Mouse (Mus musculus) embryonic stem cell, embryonic (primary cell): ENCODE results near the gene Mbd3l2.
"Not testable (repeated sequence)": the region's sequence is repeated elsewhere in the genome, so short reads cannot be mapped to it uniquely, and the experiment has no call there.

Experiments
- CTCF ChIA-PET, 4 experiments: fragments of 300-600 bp in 2 of 4; fragments of 350-600 bp in 2 of 4; sonication (Branson Sonifier 250); formaldehyde crosslinking; loops; one replicate each; lab custom pipeline; 2022; ENCODE audit warnings: inconsistent platforms in 2 of 4; lab: Charles Lee
- POLR2A ChIA-PET, 4 experiments: fragments of 300-600 bp in 2 of 4; fragments of 350-600 bp in 2 of 4; sonication (Branson Sonifier 250); formaldehyde crosslinking; loops; one replicate each; lab custom pipeline; 2022; ENCODE audit warnings: antibody characterized with exemption in 4 of 4, inconsistent platforms in 1 of 4; lab: Charles Lee

Mbd3l2 gene

DNA sequence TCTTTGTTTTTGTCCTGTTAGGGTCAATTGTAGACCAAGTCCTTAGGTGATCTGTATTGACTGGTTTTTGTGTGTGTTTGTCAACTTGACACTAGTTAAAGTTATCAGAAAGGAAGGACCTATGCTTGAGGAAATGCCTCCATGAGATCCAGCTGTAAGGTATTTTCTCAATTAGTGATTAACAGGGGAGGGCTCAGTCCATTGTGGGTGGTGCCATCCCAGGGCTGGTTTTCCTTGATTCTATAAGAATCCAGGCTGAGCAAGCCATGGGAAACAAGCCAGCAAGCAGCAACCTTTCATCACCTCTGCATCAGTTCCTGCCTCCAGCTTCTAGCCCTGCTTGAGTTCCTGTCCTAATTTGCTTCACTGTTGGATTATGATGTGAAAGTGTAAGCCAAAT lies at the start of gene Mbd3l2:
Mbd3l2 (plus strand) TSS at position 301 of the 400 bp plus-strand sequence.
- ChIA-PET POLR2A (no interaction called here), CTCF (no interaction called here)

DNA sequence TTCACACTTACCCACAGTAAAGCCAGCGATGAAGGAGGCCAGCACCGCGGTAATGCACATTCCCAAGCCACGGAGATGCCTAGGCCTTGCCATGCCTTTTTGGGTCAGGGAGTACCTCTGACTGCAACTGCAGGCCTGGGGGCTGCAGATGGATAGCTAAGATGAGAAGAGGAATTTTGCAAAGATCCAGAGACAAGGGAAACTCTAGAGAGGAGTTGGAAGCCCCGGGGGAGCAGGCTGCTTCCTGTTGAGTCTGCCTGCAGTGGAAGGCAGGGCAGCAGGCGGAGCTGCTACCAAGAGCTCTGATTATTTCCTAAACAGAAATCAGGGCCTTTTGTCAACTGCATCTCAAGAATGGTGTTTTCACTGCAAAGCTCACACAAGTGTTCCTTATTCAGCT lies 44.7 kb upstream of the Mbd3l2 start:
- ChIA-PET POLR2A (no interaction called here), CTCF (interaction anchor here in 1 of 4 experiments (0.5 kb wide), 1 partner anchor 75 kb away, joined by 8 read pairs; no protein-coding TSS in a partner anchor)

DNA sequence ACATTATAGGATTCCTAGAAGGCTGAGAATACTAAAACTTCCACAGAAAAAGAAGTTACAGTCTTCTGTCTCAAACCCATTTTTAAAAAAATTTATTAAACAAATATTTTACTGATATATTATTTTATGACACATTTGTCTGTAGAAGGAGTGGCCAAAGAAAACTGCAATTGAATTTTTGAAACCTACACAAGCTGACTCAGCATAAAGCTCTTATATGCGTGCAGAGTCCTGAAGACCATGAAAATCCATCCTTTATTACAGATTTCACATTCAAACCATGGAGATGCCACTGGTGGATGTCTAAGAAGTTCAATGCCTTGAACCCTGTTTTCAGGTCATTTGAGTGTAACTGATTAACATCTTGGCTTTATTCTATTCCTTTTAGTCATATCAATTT lies 30.8 kb upstream of the Mbd3l2 start:
- CTCF ChIA-PET = no interaction called here
- POLR2A ChIA-PET = no interaction called here

DNA sequence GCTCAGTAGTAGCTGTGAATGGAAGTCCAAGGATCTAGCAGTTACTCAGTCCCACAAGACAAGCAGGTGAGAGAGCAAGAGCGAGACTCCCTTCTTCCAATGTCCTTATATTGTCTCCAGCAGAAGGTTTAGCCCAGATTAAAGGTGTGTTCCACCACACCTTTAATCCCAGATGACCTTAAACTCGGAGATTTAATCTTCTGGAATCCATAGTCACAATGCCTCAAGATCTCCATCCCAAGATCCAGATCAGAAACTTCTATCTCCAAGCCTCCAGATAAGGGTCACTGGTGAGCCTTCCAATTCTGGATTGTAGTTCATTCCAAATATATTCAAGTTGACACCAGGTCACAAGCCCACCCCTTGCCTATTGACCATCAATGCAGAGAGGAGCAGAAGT lies 27.6 kb upstream of the Mbd3l2 start, which contains the start of gene Naalad2:
Naalad2 (minus strand) TSS at position 101 of the 400 bp plus-strand sequence.
- POLR2A ChIA-PET, CTCF ChIA-PET: not testable (repeated sequence)

DNA sequence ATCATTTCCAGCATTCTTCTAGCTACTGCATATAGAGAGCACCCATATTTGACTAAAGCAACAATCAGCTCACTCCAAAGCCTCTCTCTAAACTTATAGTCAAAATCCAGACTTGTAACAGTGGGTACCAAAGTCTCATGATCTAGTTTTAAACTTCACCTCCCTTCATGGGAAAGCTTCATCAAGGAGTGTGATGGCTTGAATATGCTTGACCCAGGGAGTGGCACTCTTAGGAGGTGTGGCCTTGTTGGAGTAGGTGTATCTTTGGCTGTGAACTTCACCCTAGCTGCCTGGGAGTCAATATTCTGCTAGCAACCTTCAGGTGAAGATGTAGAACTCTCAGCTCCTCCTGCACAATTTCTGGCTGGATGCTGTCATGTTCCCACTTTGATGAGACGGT lies 26.3 kb upstream of the Mbd3l2 start, which contains the start of gene Ubtfl1:
Ubtfl1 (plus strand) TSS at position 301 of the 400 bp plus-strand sequence.
- ChIA-PET POLR2A (no interaction called here), CTCF (no interaction called here)

DNA sequence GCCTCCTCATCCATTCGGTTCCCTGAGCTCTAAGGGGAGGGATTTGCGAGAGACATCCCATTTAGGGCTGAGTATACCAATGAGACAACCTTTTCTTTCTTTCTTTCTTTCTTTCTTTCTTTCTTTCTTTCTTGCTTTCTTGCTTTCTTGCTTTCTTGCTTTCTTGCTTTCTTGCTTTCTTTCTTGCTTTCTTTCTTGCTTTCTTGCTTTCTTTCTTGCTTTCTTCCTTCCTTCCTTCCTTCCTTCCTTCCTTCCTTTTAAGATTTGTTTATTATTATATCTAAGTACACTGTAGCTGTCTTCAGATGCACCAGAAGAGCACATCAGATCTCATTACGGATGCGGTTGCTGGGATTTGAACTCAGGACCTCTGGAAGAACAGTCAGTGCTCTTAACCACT lies 18.1 kb upstream of the Mbd3l2 start:
- POLR2A ChIA-PET, CTCF ChIA-PET: not testable (repeated sequence)

DNA sequence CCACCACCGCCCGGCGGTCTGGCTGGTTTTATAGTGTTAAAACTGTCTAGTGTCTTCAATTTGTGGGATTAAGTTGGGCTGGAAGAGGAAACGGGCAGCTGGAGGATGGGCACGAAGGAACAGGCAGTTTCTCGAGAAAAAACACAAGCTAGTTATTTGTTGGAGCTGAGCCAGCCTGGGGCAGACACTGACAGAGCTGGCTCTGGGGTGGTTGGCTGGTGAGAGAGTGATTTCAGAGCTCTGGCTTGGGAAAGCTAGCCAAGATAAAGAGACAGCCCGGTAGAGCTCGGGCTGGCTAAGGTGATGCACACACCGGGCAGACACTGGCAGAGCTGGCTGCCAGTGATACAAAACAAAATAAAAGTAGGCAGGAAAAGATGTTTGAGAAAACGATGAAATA lies 1.2 kb downstream of the Mbd3l2 start:
- POLR2A ChIA-PET = interaction anchor here in 1 of 4 experiments (0.6 kb wide), 1 partner anchor 11 kb away, joined by 3 read pairs; no protein-coding TSS in a partner anchor
- CTCF ChIA-PET = no interaction called here

DNA sequence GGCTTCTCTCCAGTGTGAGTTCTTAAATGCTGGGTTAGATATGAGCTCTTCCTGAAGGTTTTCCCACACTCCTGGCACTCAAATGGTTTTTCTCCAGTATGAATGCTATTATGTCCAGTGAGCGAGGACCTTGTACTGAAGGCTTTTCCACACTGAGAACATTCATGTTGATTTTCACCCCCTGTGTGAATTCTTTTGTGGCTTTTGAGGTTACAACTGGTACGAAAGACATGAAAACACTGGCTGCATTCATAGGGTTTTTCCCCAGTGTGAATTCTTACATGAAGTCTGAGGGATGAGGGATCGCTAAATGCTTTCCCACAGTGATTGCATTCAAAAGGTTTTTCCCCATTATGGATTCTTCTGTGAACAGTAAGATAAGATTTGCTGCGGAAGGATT lies 26.1 kb downstream of the Mbd3l2 start:
- POLR2A ChIA-PET = no interaction called here
- CTCF ChIA-PET = no interaction called here

DNA sequence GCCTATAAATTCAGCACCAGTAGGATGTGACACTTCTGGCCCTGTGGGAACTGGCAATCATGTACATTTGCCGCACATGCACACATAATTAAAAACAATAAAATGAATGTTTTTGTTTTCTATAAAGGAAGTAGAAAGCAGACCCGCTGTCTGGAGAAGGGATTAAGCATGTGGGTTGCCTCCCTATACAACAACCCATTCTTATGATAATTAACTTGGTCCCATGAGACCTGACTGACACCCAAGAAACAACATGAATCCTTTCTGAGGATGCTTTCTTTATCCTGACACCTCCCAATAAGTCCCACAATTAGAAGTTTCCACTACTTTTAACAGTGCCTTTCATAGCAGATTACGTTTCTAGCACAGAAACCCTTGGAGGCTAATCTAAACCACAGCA lies 36.9 kb downstream of the Mbd3l2 start:
- POLR2A ChIA-PET = no interaction called here

DNA sequence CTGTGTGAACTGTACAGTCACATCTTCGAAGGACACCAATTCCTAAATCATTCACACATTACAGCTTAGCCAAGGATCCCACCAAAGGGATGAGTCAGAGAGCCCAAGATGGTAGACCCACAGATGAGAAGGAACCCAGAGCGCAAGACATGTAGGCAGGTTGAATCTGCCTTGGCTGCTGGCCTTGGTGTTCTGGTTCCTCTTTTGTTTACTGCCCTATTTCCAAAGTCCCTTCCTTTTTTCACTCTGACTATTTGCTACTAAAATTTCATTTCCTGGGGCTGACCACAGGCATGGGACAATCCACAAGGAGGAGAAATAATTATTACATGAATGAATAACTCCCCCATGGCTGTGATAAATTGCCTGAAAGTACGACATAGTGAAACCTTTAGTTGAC lies 37.6 kb downstream of the Mbd3l2 start:
- CTCF ChIA-PET = no interaction called here
- POLR2A ChIA-PET = no interaction called here

More for the DNA sequence above, 36.9 kb downstream of the Mbd3l2 start:
- CTCF ChIA-PET = no interaction called here

DNA sequence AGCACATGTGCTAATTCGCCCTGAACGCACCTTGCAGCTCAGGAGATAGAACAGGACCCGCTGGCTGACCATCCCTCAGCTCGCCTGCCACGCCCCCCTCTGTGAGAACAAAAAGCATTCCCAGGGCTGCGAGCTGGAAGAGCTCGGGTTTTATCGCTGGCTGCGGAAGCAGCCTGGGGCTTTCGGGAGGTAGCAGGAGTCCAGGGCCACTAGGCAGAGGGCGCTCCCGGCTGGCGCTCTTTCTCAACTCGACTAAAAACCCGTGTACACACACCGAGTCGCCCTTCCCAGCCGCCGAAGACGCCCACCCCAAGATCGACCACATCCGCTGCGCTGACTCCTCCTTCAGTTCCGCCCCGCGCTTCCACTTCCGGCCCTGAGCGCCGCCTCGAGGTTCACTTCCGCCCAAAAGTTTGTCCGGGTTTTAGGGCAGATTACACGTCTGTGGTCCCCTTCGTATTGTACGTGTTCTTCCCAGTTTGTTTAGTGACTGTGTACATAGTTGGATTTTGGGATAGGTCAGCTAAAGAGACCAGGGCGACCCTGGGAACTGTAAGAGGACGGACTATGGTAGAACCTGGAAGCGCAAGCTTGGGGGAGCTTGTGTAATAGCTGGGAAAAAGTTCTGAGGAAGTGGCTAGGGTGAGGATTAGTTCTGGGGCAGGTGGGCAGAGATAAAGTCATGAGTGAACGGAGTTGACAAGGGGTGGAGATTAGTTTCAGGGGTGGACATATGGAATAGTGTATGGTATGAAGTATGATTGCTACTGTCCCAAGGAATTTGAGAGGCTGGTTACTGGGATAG lies 43.1 kb downstream of the Mbd3l2 start:
- ChIA-PET POLR2A (interaction anchor here in 2 of 4 experiments (0.5 to 0.8 kb wide), 2 partner anchors 9 to 22 kb away, joined by 3 read pairs; no protein-coding TSS in a partner anchor), CTCF (no interaction called here)

DNA sequence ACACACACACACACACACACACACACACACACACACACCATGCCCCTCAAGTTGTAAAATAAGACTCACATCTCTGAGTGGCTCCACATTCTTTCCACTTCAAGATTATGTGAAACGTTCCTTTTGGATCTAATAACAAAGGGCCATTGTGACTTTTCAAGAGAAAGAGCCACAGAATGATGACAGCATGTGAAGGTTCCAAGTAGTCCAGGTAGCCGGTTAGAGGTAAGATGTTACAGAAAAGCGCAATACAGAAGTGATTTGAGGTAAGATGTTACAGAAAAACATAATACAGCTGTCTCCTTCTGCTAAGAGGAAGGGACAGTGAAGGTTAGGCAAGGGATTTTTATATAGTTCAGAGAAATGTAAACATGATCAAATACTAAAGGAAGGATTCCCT lies 47.7 kb downstream of the Mbd3l2 start, which contains the start of the genes Zfp558 and Mbd3l1:
Zfp558 (minus strand) TSS at position 101 of the 400 bp plus-strand sequence.
Mbd3l1 (plus strand) TSS at position 192 of the 400 bp plus-strand sequence.
- CTCF ChIA-PET = no interaction called here
- POLR2A ChIA-PET = no interaction called here
